Mouse (Mus musculus): ENCODE measurements at regions not wholly inside any gene's neighbourhood (a gene's known extent, or its start where the extent isn't known, plus 50 kb on each side); places are given as distances from the start of the nearest gene placed in this dataset.

DNA sequence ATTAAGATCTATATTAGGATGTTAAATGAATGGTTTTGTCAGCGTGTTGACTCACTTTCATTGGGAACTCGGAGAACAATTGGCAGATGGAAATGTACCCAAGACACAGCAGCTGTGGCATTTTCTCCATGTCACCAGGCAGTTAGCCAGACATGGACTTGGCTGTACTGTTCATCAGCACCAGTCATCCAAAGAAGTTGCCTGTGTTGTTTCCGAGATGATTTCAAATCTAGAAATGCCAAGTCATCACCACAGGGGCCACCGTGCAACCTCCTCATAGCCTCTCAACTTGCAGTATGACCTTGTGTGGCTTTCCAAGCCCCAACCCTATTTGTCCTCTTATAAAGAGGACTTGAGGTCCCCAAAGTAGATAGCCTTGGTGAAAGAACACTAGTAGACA lies 227.4 kb upstream of the Il12b start:
- H3K4me1 ChIP-seq, result no peaks in the 10 kb centered on the region
- no peak overlapping the region for H3K27ac ChIP-seq (replicated peaks)
- 92% methylated on average over 4 of the region's 4 CpGs for WGBS
- no peaks in the 10 kb centered on the region for H3K36me3 ChIP-seq
- H3K9me3 ChIP-seq (replicated peaks), result no peaks in the 10 kb centered on the region
- no peak for DNase-seq (ENCODE audit: low spot score)
- H3K27me3 ChIP-seq (ENCODE audit: low read depth, poor library complexity, severe bottlenecking), result no peaks in the 10 kb centered on the region
- no peak overlapping the region for H3K4me3 ChIP-seq

- H3K9me3 ChIP-seq (replicated peaks), result no peaks in the 10 kb centered on the region
- no peaks in the 10 kb centered on the region for H3K4me1 ChIP-seq
- 80% methylated on average over 1 of the region's 1 CpGs for WGBS
- no peaks in the 10 kb centered on the region for H3K36me3 ChIP-seq
- H3K27me3 ChIP-seq (ENCODE audit: low read depth, poor library complexity, severe bottlenecking), result no peaks in the 10 kb centered on the region
- DNase-seq (ENCODE audit: low spot score), result no peak
- H3K27ac ChIP-seq (replicated peaks), result no peak overlapping the region
- no peak overlapping the region for H3K4me3 ChIP-seq
These were observed 226.7 kb upstream of the Il12b start for GRCm38 (mm10) chr11:44173196-44173595.

DNA sequence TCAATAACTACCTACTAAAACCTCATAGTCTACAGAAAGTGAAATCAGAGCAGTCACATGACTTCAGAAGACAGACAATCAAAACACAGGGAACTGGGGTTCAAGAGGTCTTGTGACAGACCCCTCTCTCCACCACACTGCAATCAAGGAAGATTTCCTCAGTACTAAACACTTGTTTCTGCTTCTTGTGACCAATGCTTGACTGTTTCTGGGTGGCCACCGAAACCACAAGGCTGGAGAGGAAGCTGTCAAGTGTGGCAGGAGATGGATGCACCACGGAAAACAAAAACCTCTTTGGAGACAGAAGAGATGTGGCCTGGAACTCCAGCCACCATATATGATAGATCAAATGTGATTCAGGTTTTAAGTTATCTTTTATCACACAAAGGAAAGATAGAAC lies 225.3 kb upstream of the Il12b start:
- no peaks in the 10 kb centered on the region for H3K9me3 ChIP-seq (replicated peaks)
- no peak overlapping the region for H3K4me3 ChIP-seq
- WGBS, result 86% methylated on average over 2 of the region's 2 CpGs
- H3K36me3 ChIP-seq, result no peaks in the 10 kb centered on the region
- DNase-seq (ENCODE audit: low spot score), result no peak
- no peak overlapping the region for H3K27ac ChIP-seq (replicated peaks)
- H3K27me3 ChIP-seq (ENCODE audit: low read depth, poor library complexity, severe bottlenecking), result no peaks in the 10 kb centered on the region
- no peaks in the 10 kb centered on the region for H3K4me1 ChIP-seq

DNA sequence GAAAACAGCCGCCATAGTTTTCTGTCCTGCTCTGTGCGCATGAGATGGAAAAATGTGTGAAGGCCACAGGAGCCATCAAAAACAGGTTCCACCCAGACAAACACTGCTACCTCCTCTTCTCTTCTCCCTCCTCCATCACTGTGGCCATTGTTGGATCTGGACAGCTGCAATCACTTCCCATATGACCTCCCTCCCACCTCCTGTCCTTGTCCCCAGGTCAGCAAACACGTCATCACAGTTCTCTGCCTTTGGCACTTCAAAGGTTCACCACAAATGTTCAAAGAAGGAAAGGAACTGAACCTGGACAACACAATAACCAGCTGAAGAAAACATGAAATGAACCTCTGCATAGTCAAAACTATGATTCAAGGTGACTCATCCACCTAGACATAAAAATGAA lies 220.2 kb upstream of the Il12b start:
- no peak overlapping the region for H3K4me3 ChIP-seq
- H3K27ac ChIP-seq (replicated peaks), result no peak overlapping the region
- no peaks in the 10 kb centered on the region for H3K9me3 ChIP-seq (replicated peaks)
- no peaks in the 10 kb centered on the region for H3K36me3 ChIP-seq
- WGBS, result 89% methylated on average over 3 of the region's 3 CpGs
- H3K27me3 ChIP-seq (ENCODE audit: low read depth, poor library complexity, severe bottlenecking), result no peaks in the 10 kb centered on the region
- no peak for DNase-seq (ENCODE audit: low spot score)
- no peaks in the 10 kb centered on the region for H3K4me1 ChIP-seq

GRCm38 (mm10) chr11:44183823-44184222 lies 216.0 kb upstream of the Il12b start:
- DNase-seq (ENCODE audit: low spot score), result no peak
- Histone ChIP-seq H3K36me3 (no peaks in the 10 kb centered on the region), H3K9me3 (replicated peaks) (no peaks in the 10 kb centered on the region), H3K27me3 (ENCODE audit: low read depth, poor library complexity, severe bottlenecking) (no peaks in the 10 kb centered on the region), H3K4me1 (no peaks in the 10 kb centered on the region), H3K27ac (replicated peaks) (no peak overlapping the region), H3K4me3 (no peak overlapping the region)
- 81% methylated on average over 3 of the region's 3 CpGs for WGBS

GRCm38 (mm10) chr11:44185218-44185890 lies 214.5 kb upstream of the Il12b start:
- H3K27me3 ChIP-seq (ENCODE audit: low read depth, poor library complexity, severe bottlenecking), result no peaks in the 10 kb centered on the region
- no peaks in the 10 kb centered on the region for H3K4me1 ChIP-seq
- no peaks in the 10 kb centered on the region for H3K9me3 ChIP-seq (replicated peaks)
- no peak overlapping the region for H3K4me3 ChIP-seq
- H3K36me3 ChIP-seq, result no peaks in the 10 kb centered on the region
- H3K27ac ChIP-seq (replicated peaks), result no peak overlapping the region
- DNase-seq (ENCODE audit: low spot score), result no peak
- 93% methylated on average over 9 of the region's 9 CpGs for WGBS

DNA sequence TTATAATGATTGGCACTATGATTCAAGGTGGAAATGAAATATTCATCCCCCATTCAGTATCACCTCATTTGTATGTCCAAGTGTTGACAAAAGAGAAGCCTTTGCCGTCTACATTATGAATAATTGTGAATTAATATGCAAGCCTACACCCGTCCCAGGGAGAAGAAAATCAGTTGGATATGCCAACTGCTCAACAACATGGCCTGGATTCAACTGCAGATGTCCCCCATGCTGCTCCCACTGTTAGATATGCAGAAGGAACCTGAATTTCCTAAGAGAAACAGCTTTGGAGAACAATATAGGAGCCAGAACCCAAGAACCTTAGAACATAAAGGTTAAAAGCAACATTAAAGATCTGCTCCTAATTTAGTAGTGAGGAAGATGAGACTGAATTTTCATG lies 211.7 kb upstream of the Il12b start:
- no peaks in the 10 kb centered on the region for H3K9me3 ChIP-seq (replicated peaks)
- no peaks in the 10 kb centered on the region for H3K27me3 ChIP-seq (ENCODE audit: low read depth, poor library complexity, severe bottlenecking)
- no peak overlapping the region for H3K4me3 ChIP-seq
- WGBS, result 87% methylated on average over 2 of the region's 2 CpGs
- H3K4me1 ChIP-seq, result no peaks in the 10 kb centered on the region
- no peak overlapping the region for H3K27ac ChIP-seq (replicated peaks)
- no peak for DNase-seq (ENCODE audit: low spot score)
- no peaks in the 10 kb centered on the region for H3K36me3 ChIP-seq

DNA sequence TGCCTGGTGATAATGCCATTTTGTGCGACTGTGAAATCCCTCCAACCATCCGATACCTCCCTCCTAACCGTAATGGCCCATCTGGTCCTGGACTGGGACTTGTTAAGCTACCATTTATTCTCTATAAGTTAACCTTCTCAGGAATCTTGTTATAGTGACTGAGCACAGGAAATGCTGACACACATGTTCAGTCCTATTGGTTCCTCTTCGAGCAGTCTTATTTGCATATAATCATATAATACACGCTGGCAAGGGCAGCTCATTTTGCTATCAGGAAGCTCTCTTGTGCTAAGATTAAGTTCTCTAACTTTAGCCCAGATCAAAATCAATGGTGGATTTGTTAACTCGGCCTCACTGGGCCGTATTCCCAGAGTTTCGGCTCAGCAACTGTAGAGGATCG lies 206.1 kb upstream of the Il12b start:
- no peak overlapping the region for H3K4me3 ChIP-seq
- WGBS, result 87% methylated on average over 9 of the region's 9 CpGs
- H3K4me1 ChIP-seq, result no peaks in the 10 kb centered on the region
- DNase-seq (ENCODE audit: low spot score), result no peak
- no peaks in the 10 kb centered on the region for H3K9me3 ChIP-seq (replicated peaks)
- no peaks in the 10 kb centered on the region for H3K36me3 ChIP-seq
- no peak overlapping the region for H3K27ac ChIP-seq (replicated peaks)
- no peaks in the 10 kb centered on the region for H3K27me3 ChIP-seq (ENCODE audit: low read depth, poor library complexity, severe bottlenecking)

GRCm38 (mm10) chr11:44202716-44203115 lies 197.1 kb upstream of the Il12b start:
- Histone ChIP-seq H3K27ac (replicated peaks) (no peak overlapping the region), H3K27me3 (ENCODE audit: low read depth, poor library complexity, severe bottlenecking) (no peaks in the 10 kb centered on the region), H3K4me3 (no peak overlapping the region), H3K36me3 (no peaks in the 10 kb centered on the region), H3K9me3 (replicated peaks) (no peaks in the 10 kb centered on the region), H3K4me1 (no peaks in the 10 kb centered on the region)
- WGBS, result 95% methylated on average over 2 of the region's 2 CpGs
- DNase-seq (ENCODE audit: low spot score), result no peak

- 78% methylated on average over 3 of the region's 3 CpGs for WGBS
- no peak overlapping the region for H3K27ac ChIP-seq (replicated peaks)
- no peak for DNase-seq (ENCODE audit: low spot score)
- no peak overlapping the region for H3K4me3 ChIP-seq
- no peaks in the 10 kb centered on the region for H3K27me3 ChIP-seq (ENCODE audit: low read depth, poor library complexity, severe bottlenecking)
- no peaks in the 10 kb centered on the region for H3K36me3 ChIP-seq
- H3K9me3 ChIP-seq (replicated peaks), result no peaks in the 10 kb centered on the region
- no peaks in the 10 kb centered on the region for H3K4me1 ChIP-seq
These were observed 195.5 kb upstream of the Il12b start for GRCm38 (mm10) chr11:44204384-44204783.

GRCm38 (mm10) chr11:44206866-44207265 lies 193.0 kb upstream of the Il12b start:
- no peak overlapping the region for H3K4me3 ChIP-seq
- H3K9me3 ChIP-seq (replicated peaks), result no peaks in the 10 kb centered on the region
- WGBS, result 89% methylated on average over 4 of the region's 4 CpGs
- H3K27ac ChIP-seq (replicated peaks), result no peak overlapping the region
- H3K4me1 ChIP-seq, result no peaks in the 10 kb centered on the region
- H3K36me3 ChIP-seq, result no peaks in the 10 kb centered on the region
- no peak for DNase-seq (ENCODE audit: low spot score)
- no peaks in the 10 kb centered on the region for H3K27me3 ChIP-seq (ENCODE audit: low read depth, poor library complexity, severe bottlenecking)

- Histone ChIP-seq H3K4me3 (no peak overlapping the region), H3K9me3 (replicated peaks) (no peaks in the 10 kb centered on the region), H3K27ac (replicated peaks) (no peak overlapping the region), H3K4me1 (no peaks in the 10 kb centered on the region), H3K27me3 (ENCODE audit: low read depth, poor library complexity, severe bottlenecking) (no peaks in the 10 kb centered on the region), H3K36me3 (no peaks in the 10 kb centered on the region)
- DNase-seq (ENCODE audit: low spot score), result peak; percentile 36
- 57% methylated on average over 9 of the region's 9 CpGs for WGBS
These were observed 187.9 kb upstream of the Il12b start for GRCm38 (mm10) chr11:44211871-44212441.

DNA sequence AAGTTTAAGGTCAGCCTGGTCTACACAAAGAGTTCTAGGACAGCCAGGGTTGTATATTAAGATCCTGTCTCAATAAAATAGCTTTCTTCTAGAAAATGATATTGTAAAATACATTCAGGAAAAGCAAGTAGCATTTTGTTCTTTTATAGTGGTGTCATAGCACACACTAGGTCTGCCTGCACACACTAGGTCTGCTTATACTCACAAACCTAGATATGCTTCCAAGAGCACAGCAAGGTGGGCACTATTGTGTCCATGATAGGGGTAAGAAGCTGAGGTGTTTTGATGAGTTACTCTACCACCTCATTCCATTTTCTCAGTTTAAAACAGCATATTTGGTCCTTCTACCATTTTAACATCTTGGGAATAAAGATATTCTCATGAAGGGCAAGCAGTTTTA lies 185.8 kb upstream of the Il12b start:
- H3K27ac ChIP-seq (replicated peaks), result no peak overlapping the region
- H3K4me3 ChIP-seq, result no peak overlapping the region
- no peak for DNase-seq (ENCODE audit: low spot score)
- H3K27me3 ChIP-seq (ENCODE audit: low read depth, poor library complexity, severe bottlenecking), result no peaks in the 10 kb centered on the region
- H3K4me1 ChIP-seq, result no peaks in the 10 kb centered on the region
- H3K9me3 ChIP-seq (replicated peaks), result no peaks in the 10 kb centered on the region
- no peaks in the 10 kb centered on the region for H3K36me3 ChIP-seq

DNA sequence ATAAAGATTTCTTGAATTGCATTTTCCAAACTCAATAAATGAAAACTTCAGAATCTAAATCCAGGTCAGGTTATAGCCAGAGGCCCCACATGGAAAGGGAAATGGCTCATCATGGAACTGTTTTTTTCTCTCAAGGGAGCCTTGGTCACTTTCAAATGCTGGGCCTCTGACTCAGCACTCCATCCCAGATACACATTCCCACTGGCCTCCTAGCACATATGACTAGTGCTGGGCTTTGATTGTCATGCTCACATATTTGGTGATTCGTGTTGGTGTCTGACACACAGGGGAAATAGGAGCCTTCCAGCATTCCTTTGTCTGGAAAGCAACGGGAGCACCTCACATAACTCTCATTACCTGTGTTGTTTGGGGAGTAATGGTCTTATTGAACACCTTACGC lies 183.5 kb upstream of the Il12b start:
- H3K4me1 ChIP-seq, result no peaks in the 10 kb centered on the region
- no peak overlapping the region for H3K27ac ChIP-seq (replicated peaks)
- no peaks in the 10 kb centered on the region for H3K36me3 ChIP-seq
- H3K4me3 ChIP-seq, result no peak overlapping the region
- H3K9me3 ChIP-seq (replicated peaks), result no peaks in the 10 kb centered on the region
- H3K27me3 ChIP-seq (ENCODE audit: low read depth, poor library complexity, severe bottlenecking), result no peaks in the 10 kb centered on the region
- no peak for DNase-seq (ENCODE audit: low spot score)
- WGBS, result 93% methylated on average over 3 of the region's 3 CpGs
